Mouse (Mus musculus) olfactory bulb, adult 2 months (tissue): ENCODE data around the gene Tmem231. TPM values are rescaled to one million over a fixed set of nuclear protein-coding genes. Genes with fewer than 3 reads are reported as not detected.

Source experiments
- H3K27ac ChIP-seq: fragments of 200-500 bp; 2 replicates; pipeline ENCODE4 v1.5.1; 2012; ENCODE audit warnings: low read depth, low read length; ENCODE audit not compliant: insufficient read depth
- H3K4me1 ChIP-seq: fragments of 200-500 bp; 2 replicates; pipeline ENCODE4 v1.6.1; 2012; ENCODE audit warnings: low read length; ENCODE audit not compliant: control insufficient read depth, insufficient read depth
- H3K4me3 ChIP-seq: fragments of 200-500 bp; 2 replicates; pipeline ENCODE4 v1.5.1; 2012; ENCODE audit warnings: mild to moderate bottlenecking, low read depth, low read length, moderate library complexity; ENCODE audit not compliant: insufficient read depth
- CTCF ChIP-seq: fragments of 200-500 bp; IDR thresholded peaks from 2 replicates; pipeline ENCODE4 v1.5.1; 2012; ENCODE audit warnings: low read depth, mild to moderate bottlenecking, low read length, moderate library complexity; ENCODE audit not compliant: insufficient read depth
- POLR2A ChIP-seq: fragments of 200-500 bp; IDR thresholded peaks from 2 replicates; pipeline ENCODE4 v1.6.1; 2012; ENCODE audit warnings: mild to moderate bottlenecking, low read depth, low read length, moderate library complexity; ENCODE audit not compliant: insufficient read depth
- WGBS: fragments of 180-500 bp; shearing (Covaris S2); methylation state at CpG from one replicate; pipeline ENCODE4 v1.1.7; 2018; 5-methylcytosine and 5-hydroxymethylcytosine counted together
- polyA plus RNA-seq: library from polyadenylated mRNA; stranded (reverse); fragments of >200 nt; gene quantifications from 2 replicates; pipeline ENCODE4 v1.2.4, GENCODE M21; 2012; ENCODE audit warnings: low replicate concordance; ENCODE audit not compliant: missing spikeins, insufficient read depth, insufficient read length

Tmem231 gene
- polyA plus RNA-seq, 1 experiment: not detected

DNA sequence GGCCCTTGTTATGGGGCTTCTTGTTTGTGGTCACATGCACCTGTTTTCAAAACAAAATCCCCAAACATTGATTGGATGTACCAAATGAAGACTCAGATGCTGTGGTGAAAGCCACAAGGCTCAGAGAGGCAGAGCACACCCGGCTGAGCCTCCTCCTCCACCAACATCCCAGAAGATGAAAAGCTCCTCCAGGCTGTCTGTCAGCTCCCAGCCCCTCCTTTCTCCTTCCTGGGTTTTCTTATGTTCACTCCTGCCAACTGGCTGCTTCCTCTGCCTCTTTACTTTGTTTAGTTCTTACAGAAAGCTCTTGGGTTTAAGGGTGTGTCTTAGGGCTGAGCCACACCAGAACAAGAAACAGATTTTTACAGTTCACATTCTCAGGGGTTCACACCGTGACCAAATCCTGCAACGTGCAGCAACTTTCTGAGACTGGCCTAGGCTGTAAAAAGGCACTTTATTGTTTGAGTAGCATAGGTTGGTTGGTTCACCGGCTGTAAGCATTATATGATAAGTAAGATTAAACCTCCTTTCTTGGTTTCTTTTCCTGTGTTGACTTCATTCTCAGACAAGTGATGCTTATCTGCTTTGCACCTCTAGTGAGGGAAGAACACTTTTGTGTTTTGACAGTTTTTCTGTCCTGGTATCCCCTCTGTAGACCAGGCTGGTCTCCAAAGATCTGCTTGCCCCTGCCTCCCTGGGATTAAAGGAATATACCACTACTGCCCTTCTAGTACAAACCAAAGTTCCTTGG is 21.3 kb upstream of the Tmem231 start:
- Histone ChIP-seq H3K27ac (no peak overlapping the region), H3K4me1 (no peaks in the 10 kb centered on the region), H3K4me3 (no peak overlapping the region)
- no peak for TF ChIP-seq CTCF
- TF ChIP-seq POLR2A: no peak
- WGBS: 78% methylated on average over 4 of the region's 4 CpGs

- WGBS: 98% methylated on average over 5 of the region's 5 CpGs
- Histone ChIP-seq H3K4me3 (no peak overlapping the region), H3K27ac (no peak overlapping the region), H3K4me1 (0 out of 2 replicates have a peak, but pooled peaks cover 2% of the 10 kb centered on the region)
- TF ChIP-seq CTCF (no peak), POLR2A (no peak)
Observed at GRCm38 (mm10) chr8:111951936-111952335, 18.3 kb upstream of the Tmem231 start.

- Histone ChIP-seq H3K4me3 (no peak overlapping the region), H3K4me1 (peaks cover 4% of the 10 kb centered on the region), H3K27ac (no peak overlapping the region)
- 66% methylated on average over 7 of the region's 7 CpGs for WGBS
- TF ChIP-seq POLR2A (no peak), CTCF (no peak)
Observed at GRCm38 (mm10) chr8:111951317-111951716, 17.6 kb upstream of the Tmem231 start.

GRCm38 (mm10) chr8:111950846-111951245 is 17.2 kb upstream of the Tmem231 start:
- no peak overlapping the region for H3K4me3 ChIP-seq
- no peak for TF ChIP-seq POLR2A
- no peak for TF ChIP-seq CTCF
- peaks cover 4% of the 10 kb centered on the region for H3K4me1 ChIP-seq
- 78% methylated on average over 3 of the region's 3 CpGs for WGBS
- no peak overlapping the region for H3K27ac ChIP-seq

GRCm38 (mm10) chr8:111947954-111948353 is 14.3 kb upstream of the Tmem231 start:
- no peak for TF ChIP-seq CTCF
- TF ChIP-seq POLR2A: no peak
- 93% methylated on average over 8 of the region's 8 CpGs for WGBS
- no peak overlapping the region for H3K4me3 ChIP-seq

GRCm38 (mm10) chr8:111947144-111947543 is 13.5 kb upstream of the Tmem231 start:
- Histone ChIP-seq H3K4me1 (peaks cover 8% of the 10 kb centered on the region), H3K4me3 (no peak overlapping the region), H3K27ac (no peak overlapping the region)
- no peak for TF ChIP-seq CTCF
- 86% methylated on average over 2 of the region's 2 CpGs for WGBS

More at GRCm38 (mm10) chr8:111947954-111948353, 14.3 kb upstream of the Tmem231 start:
- peaks cover 4% of the 10 kb centered on the region for H3K4me1 ChIP-seq
- H3K27ac ChIP-seq: no peak overlapping the region

- WGBS: 88% methylated on average over 2 of the region's 2 CpGs
- Histone ChIP-seq H3K4me3 (no peak overlapping the region), H3K27ac (no peak overlapping the region), H3K4me1 (peaks cover 16% of the 10 kb centered on the region)
- TF ChIP-seq POLR2A (no peak), CTCF (no peak)
Observed at GRCm38 (mm10) chr8:111943544-111943943, 9.9 kb upstream of the Tmem231 start.

GRCm38 (mm10) chr8:111941101-111941454 is 7.4 kb upstream of the Tmem231 start:
- Histone ChIP-seq H3K4me3 (peak overlapping the region; percentile 93), H3K4me1 (peaks cover 14% of the 10 kb centered on the region), H3K27ac (peak overlapping the region; percentile 46; the same call in 1 of the 2 replicates)
- under 1% methylated on average over 23 of the region's 23 CpGs for WGBS
- TF ChIP-seq CTCF (no peak), POLR2A (no peak)

DNA sequence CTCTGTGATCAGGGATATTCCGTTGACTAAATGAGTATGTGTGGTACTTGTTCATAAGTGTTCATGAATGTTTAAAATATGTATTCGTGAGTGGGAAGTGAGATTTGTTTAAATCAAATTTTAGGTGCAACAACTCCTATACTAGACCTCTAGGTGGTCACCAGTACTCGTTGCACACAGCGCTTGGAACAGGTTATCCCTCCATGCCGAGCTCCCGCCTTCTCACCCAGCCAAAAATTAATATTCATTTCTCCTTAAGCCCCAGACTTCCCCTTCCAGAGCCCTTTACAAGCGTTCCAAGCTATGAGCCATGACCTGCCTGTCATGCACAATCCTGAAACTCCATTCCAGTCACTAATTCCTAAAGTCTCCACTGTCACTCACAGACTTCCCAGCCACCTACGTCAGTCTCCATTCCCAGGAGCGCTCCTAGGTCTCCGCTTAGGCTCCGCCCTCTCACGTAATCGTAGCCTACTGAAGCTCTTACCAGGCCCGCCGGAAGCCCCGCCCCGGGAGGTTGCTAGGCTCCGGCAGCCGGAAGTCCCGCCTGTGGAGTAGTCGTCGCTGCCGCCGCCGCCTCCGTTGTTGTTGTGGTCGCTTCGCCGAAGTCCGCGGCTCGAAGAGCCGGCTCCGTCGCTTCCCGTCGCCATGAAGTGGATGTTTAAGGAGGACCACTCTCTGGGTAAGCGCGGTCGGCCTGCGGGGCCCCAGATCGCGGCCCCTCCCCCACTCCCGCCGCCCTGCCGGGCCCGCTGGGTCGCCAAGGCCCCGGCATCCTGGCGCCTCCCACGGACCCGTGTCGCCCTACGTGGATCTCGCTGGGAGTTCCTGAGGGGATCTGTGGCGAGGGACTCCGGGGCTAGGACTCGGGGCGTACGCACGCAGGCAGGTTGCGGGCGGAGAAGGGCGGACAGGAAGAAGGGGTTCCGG is 6.8 kb upstream of the Tmem231 start, which contains the start of gene Gabarapl2:
Gabarapl2 (plus strand) TSS at position 533 of the 930 bp plus-strand sequence.
- Histone ChIP-seq H3K4me1 (peaks cover 14% of the 10 kb centered on the region), H3K27ac (peak within 1 kb of the TSS; percentile 46; the same call in 1 of the 2 replicates), H3K4me3 (peak within 1 kb of the TSS; percentile 93)
- TF ChIP-seq CTCF (no peak), POLR2A (peak; percentile 37; the same call in 1 of the 2 replicates)
- WGBS: under 1% methylated on average over 65 of the region's 65 CpGs
